Mouse (Mus musculus) G1E (cell line): ENCODE data around the gene 1700029I15Rik.

Experiments
- CTCF ChIP-seq: IDR thresholded peaks from 2 replicates; pipeline ENCODE4 v1.5.1; 2012; ENCODE audit warnings: low read depth, low read length, inconsistent platforms, mixed read lengths
- GATA1 ChIP-seq: IDR thresholded peaks from 2 replicates; pipeline ENCODE4 v1.6.1; 2012; ENCODE audit warnings: borderline replicate concordance, low read length, inconsistent platforms, mixed read lengths
- GATA2 ChIP-seq: IDR thresholded peaks from 2 replicates; pipeline ENCODE4 v1.6.1; 2012; ENCODE audit warnings: low read depth, low read length, inconsistent platforms, borderline replicate concordance
- POLR2AphosphoS5 ChIP-seq: IDR thresholded peaks from 2 replicates; pipeline ENCODE4 v1.6.1; 2012; ENCODE audit warnings: low read depth, low read length, inconsistent platforms; ENCODE audit not compliant: insufficient replicate concordance

- no peak for TF ChIP-seq GATA2
- TF ChIP-seq CTCF: no peak
- TF ChIP-seq GATA1: no peak
- TF ChIP-seq POLR2AphosphoS5: no peak
These were observed 15.1 kb downstream of the 1700029I15Rik start for GRCm38 (mm10) chr2:92397436-92397835.
